Comparison of ENCODE assay signal across 8 mouse cellular contexts in genomic region chr11:76450202-76450561, GRCm38 (mm10). TPM values are rescaled to one million over a fixed set of nuclear protein-coding genes. Genes with fewer than 3 reads are reported as not detected.
DNase-seq lines count a peak whose midpoint lies in the region; ATAC-seq lines count a peak whose summit lies in the region.

No protein-coding gene starts in this region.

- ATAC-seq in hindbrain, embryonic 13.5 days (ENCODE audit: low FRiP score) = peak; percentile 77
- ATAC-seq in midbrain, embryonic 16.5 days = peak; percentile 81
- no peak for ATAC-seq in CD4-positive, CD25-positive, alpha-beta regulatory T cell, adult 4 months

- H3K4me1 ChIP-seq in embryonic facial prominence, embryonic 10.5 days = peaks cover 55% of the 10 kb centered on the region
- H3K4me1 ChIP-seq in hindbrain, embryonic 13.5 days (replicated peaks) = peaks cover 64% of the 10 kb centered on the region
- peaks cover 40% of the 10 kb centered on the region for H3K4me1 ChIP-seq in midbrain, embryonic 16.5 days (ENCODE audit: control insufficient read depth, insufficient read depth, low read length)

- WGBS in embryonic facial prominence, embryonic 10.5 days = 56% methylated on average over 3 of the region's 3 CpGs
- WGBS in hindbrain, embryonic 13.5 days = 9% methylated on average over 3 of the region's 3 CpGs
- WGBS in midbrain, embryonic 16.5 days = 11% methylated on average over 3 of the region's 3 CpGs

- H3K4me3 ChIP-seq in embryonic facial prominence, embryonic 10.5 days = no peak overlapping the region; the same call in 1 of the 2 replicates
- H3K4me3 ChIP-seq in hindbrain, embryonic 13.5 days = no peak overlapping the region
- no peak overlapping the region for H3K4me3 ChIP-seq in midbrain, embryonic 16.5 days (ENCODE audit: low read depth, low read length)

- peaks cover 44% of the 10 kb centered on the region for H3K36me3 ChIP-seq in embryonic facial prominence, embryonic 10.5 days (replicated peaks)
- H3K36me3 ChIP-seq in hindbrain, embryonic 13.5 days = peaks cover 74% of the 10 kb centered on the region
- peaks cover 41% of the 10 kb centered on the region for H3K36me3 ChIP-seq in midbrain, embryonic 16.5 days (ENCODE audit: control insufficient read depth, insufficient read depth, low read length)

- no peaks in the 10 kb centered on the region for H3K9me3 ChIP-seq in embryonic facial prominence, embryonic 10.5 days
- H3K9me3 ChIP-seq in hindbrain, embryonic 13.5 days = no peaks in the 10 kb centered on the region
- H3K9me3 ChIP-seq in midbrain, embryonic 16.5 days (replicated peaks; ENCODE audit: control insufficient read depth, low read length, poor library complexity, severe bottlenecking) = no peaks in the 10 kb centered on the region

- peak overlapping the region; percentile 25; the same call in 1 of the 2 replicates for H3K4me2 ChIP-seq in hindbrain, embryonic 13.5 days
- peak overlapping the region; percentile 1; the same call in 1 of the 2 replicates for H3K4me2 ChIP-seq in midbrain, embryonic 16.5 days (ENCODE audit: low read length)

- H3K27me3 ChIP-seq in embryonic facial prominence, embryonic 10.5 days (replicated peaks; ENCODE audit: low read depth, poor library complexity, severe bottlenecking) = no peaks in the 10 kb centered on the region; the same call in 1 of the 2 replicates
- no peaks in the 10 kb centered on the region for H3K27me3 ChIP-seq in hindbrain, embryonic 13.5 days
- no peaks in the 10 kb centered on the region for H3K27me3 ChIP-seq in midbrain, embryonic 16.5 days (ENCODE audit: control insufficient read depth, insufficient read depth, low read depth, low read length)

- peak overlapping the region; percentile 65 for H3K9ac ChIP-seq in hindbrain, embryonic 13.5 days
- peak overlapping the region; percentile 30 for H3K9ac ChIP-seq in midbrain, embryonic 16.5 days (ENCODE audit: low read depth, low read length)

- peak; percentile 14 for DNase-seq in kidney, adult 9 months
- DNase-seq in kidney, adult 18-20 months = no peak
- no peak for DNase-seq in embryonic facial prominence, embryonic 10.5 days (ENCODE audit: low spot score)
- DNase-seq in thymus, adult 18-20 months = no peak
- DNase-seq in adipocyte (ENCODE audit: low spot score) = no peak

- peak overlapping the region; percentile 80 for H3K27ac ChIP-seq in embryonic facial prominence, embryonic 10.5 days (replicated peaks)
- H3K27ac ChIP-seq in hindbrain, embryonic 13.5 days = peak overlapping the region; percentile 95
- peak overlapping the region; percentile 84 for H3K27ac ChIP-seq in midbrain, embryonic 16.5 days (ENCODE audit: low read length)

RNA-seq across cellular contexts. Expression of gene Timm22, which starts 43.4 kb away (rescaled TPM):
- polyA plus RNA-seq in embryonic facial prominence, embryonic 10.5 days (2016; fragmentation: Nextera tagmentation; extraction: Ambion mirVana) = 135 and 144 TPM in 2 replicates
- 116 and 119 TPM in 2 replicates for polyA plus RNA-seq in hindbrain, embryonic 13.5 days (2015; fragmentation: Nextera tagmentation; extraction: Ambion mirVana)
- 95.9 and 105 TPM in 2 replicates for polyA plus RNA-seq in midbrain, embryonic 16.5 days (2015; fragmentation: Nextera tagmentation; extraction: Ambion mirVana)
- polyA plus RNA-seq in CD4-positive, CD25-positive, alpha-beta regulatory T cell, adult 4 months (2017; shearing (Covaris generic)) = 10 to 100 TPM; 55.6 to 64.4 TPM

RNA-seq across cellular contexts. Expression of gene Nxn, which starts 51.2 kb away (rescaled TPM):
- 41.1 and 42.0 TPM in 2 replicates for polyA plus RNA-seq in embryonic facial prominence, embryonic 10.5 days (2016; fragmentation: Nextera tagmentation; extraction: Ambion mirVana)
- polyA plus RNA-seq in hindbrain, embryonic 13.5 days (2015; fragmentation: Nextera tagmentation; extraction: Ambion mirVana) = 30.4 and 35.6 TPM in 2 replicates
- 16.3 and 17.4 TPM in 2 replicates for polyA plus RNA-seq in midbrain, embryonic 16.5 days (2015; fragmentation: Nextera tagmentation; extraction: Ambion mirVana)
- polyA plus RNA-seq in CD4-positive, CD25-positive, alpha-beta regulatory T cell, adult 4 months (2017; shearing (Covaris generic)) = 1 to 10 TPM; 1.3 to 2.0 TPM
